Mouse (Mus musculus) thymus, postnatal 0 days (tissue): Measurements from ENCODE around the gene Fam240b. TPM values are rescaled to one million over a fixed set of nuclear protein-coding genes. Genes with fewer than 3 reads are reported as not detected.
A peak's percentile ranks its signal among the peaks of the same experiment; 100 is the strongest.
"Not testable (repeated sequence)": the region's sequence is repeated elsewhere in the genome, so short reads cannot be mapped to it uniquely, and the experiment has no call there.

Experiments
- DNase-seq: peaks from one replicate; pipeline ENCODE4 v3.0.0-alpha.2; 2015; ENCODE audit warnings: low spot score
- polyA plus RNA-seq: library from polyadenylated mRNA; unstranded; fragments of >200 nt; fragmentation: Nextera tagmentation; extraction: Ambion mirVana; gene quantifications from 2 replicates; pipeline ENCODE4 v1.2.1, GENCODE M21; 2015

Fam240b gene
- polyA plus RNA-seq = not detected in 2 replicates

DNA sequence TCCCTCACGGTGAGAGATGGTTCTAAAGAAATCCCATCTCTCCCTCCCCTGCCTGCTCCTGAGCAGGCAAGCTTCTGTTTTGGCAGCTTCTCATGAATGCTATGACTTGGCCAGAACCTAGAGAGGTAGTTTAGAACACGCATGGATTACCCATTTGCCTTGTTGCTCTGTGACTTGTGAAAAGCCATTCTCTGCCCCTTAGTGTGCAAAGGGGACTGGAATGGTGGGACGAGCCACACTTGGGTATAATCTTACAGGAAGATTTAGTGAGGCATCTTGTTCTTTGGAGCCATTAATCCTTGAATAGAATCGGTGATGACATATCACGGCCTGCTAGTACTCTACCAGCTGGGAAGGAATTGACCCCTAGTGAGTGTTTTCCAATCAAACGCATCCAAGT, at the start of gene Fam240b:
Gene Fam240b, minus strand, starts transcription at position 101 of the 400 bp plus-strand sequence.
- DNase-seq = no peak

DNA sequence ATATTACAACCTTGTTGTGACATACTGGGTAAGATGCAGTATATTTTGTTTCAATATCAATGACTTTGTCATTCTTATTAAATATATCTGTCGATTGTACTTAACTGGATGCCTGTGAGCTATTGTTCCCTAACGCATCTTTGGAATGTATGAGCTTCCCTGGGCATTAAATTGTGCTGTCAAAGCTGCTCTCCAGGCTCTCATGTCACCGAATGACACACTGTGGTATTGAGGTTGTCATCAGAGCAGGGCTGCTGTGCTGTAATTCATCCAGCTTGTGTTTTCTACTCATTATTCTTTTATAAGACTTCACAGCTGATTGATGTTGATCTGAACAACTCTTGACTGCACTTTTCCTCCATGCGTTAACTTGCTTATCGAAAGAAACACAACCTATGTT, 32.5 kb upstream of the Fam240b start:
- no peak for DNase-seq

DNA sequence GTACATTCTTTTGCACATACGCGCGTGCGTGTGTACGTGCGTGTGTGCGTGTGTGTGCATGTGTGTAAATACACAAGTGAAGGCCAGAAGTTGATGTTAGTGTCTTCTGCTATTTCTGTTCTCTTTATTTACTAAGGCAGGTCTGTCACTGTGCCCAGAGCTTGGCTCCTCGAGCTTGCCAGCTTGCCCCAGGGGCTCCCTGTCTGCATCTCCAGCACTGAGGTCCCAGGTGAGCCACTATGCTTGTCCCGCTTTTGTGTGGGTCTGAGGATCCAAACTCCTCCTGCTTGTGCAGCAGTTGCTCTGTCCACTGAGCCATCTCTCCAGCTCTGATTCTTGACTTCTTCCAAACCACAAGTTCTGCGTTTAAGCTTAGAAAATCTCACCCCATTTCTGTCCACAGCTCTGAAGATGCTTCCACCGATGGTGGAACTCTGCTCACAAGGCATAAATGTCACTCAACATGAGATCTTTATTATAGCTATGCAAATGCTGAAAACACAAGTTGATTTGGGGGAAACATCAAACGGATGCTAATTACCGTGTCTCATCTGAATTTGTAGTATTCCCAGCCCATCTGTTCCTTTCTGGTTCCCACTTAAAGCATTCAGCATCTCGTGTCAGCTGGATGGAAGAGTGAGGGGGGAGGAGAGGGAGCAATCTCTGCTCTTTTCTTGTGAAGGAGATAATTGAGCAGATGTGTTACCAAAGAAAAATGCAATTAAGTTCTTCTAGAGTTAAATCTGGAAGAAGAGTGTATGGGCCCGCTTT, 29.1 kb upstream of the Fam240b start:
- DNase-seq = no peak

DNA sequence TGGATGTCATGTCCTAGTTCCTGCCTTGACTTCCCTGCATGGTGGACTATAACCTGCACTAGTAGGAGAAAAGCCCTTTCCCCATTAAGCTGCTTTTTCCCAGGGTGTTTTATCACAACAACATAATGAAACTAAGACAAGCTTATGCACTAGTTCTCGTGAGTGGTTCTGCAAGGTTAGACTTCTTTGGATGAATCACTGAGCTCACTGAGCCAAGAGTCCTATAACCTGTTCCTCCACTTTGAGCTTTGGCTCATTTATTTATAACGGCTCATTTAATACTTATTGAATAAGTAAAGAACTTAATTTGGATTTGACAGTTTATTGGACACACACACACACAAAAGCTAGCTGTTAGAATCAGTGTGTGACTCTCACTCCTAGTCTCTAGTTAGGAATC, 16.7 kb upstream of the Fam240b start:
- DNase-seq = no peak

DNA sequence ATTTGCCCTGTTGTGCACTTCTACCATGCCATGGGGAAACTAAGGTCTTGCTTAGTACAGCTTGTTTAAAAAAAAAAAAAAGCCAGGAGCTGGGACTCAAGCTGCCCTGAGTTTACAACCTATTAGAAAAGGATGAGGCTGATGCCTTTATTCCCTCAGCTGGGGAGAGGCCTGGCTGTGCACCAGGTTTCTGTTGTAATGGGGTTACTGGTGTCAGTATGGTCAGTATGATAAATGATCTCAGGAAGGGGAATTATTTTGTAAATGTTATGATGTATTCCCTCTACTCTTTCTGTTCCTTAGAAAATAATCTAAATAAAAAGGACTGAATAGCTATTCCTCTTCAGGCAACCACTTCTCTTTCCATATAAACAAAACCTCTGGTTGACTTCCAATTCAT, 14.0 kb upstream of the Fam240b start:
- DNase-seq = no peak

DNA sequence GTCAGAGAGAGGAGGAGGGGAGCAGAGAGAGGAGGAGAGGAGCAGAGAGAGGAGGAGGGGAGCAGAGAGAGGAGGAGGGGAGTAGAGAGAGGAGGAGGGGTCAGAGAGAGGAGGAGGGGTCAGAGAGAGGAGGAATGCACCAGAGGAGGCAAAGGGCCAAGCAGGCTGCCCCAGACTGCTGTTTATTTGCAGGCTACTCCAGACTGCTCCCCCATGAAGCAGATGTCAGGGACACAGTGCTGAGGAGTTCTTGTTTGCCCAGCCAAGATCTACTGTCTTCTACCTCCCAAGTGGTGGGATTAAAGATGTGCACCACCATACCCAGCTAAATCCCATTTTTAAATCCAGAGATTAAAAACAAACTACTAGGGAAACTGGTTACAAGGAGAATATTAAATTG, 9.8 kb upstream of the Fam240b start:
- no peak for DNase-seq

DNA sequence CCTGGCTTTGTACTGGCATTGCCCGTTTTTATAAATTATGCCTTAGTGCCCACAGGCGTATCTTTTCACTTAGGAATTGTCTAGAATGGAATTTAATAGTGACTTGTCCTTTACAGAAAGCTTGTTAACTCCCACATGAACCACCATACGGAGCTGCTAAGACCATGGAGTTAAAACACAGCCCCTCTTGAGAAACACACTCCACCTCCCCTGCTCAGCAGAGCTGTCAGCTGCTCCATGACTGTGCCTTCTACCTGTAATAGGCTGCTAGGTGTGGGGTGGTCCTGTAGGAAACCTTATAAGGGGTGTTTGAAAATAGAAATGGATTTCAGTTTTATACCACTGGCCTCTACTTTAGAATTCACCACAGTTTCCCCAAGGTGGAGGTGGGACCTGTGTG, 5.2 kb upstream of the Fam240b start:
- DNase-seq = no peak

DNA sequence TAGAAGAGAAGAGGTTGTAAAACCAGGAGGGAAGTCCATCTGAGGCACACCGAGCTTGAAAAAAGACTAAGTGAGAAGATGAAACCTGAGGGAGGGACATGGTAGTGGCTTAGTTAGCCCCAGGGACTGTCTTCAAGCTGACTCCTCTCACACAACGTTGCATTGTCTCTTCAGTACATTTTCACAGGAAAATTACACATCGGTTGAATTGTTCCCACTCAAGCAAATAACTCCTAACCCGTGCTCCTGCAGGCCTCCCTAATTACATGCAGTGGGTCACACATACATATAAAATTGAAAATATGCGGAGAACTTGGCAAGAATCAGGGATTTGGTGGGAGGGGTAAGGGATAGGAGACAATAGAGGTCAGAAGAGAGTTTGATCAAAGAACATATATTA, 4.0 kb downstream of the Fam240b start:
- DNase-seq = no peak

DNA sequence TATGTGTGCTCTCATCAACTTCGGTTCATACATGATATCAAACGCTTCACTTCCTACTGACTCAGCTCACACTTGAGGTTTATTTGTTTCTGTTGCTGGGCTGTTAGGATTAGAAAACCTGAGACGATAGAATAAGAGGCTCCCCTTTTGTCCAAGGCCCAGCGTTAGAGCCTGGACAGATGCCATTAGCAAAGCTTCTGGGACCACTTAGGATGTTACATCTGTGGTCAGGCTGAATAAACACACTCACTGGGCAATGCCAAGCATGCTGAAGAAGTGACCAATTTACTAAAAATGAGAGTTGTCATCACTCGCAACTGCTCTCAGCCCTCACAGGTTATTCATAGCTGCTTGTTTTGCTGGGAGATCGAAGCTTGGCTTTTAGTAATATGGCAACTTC, 7.7 kb downstream of the Fam240b start:
- no peak for DNase-seq

DNA sequence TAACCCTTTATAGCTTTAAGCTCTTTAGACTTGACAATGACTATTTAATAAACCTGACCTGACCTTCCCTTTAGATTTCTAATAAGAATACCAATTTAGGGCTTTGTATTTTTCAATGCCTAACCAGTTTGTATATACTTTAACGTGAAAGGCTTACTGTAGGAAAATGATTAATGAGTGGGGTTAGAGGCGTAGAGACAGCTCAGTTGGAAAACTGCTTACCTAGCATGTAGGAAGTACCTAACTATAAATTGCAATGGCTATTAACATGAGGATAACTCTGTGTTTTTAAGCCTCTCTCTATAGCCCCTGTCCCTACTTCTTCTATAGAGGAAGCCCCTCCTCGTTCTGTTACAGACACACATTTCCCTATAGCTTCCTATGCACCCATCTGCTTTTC, 17.6 kb downstream of the Fam240b start:
- DNase-seq = no peak

DNA sequence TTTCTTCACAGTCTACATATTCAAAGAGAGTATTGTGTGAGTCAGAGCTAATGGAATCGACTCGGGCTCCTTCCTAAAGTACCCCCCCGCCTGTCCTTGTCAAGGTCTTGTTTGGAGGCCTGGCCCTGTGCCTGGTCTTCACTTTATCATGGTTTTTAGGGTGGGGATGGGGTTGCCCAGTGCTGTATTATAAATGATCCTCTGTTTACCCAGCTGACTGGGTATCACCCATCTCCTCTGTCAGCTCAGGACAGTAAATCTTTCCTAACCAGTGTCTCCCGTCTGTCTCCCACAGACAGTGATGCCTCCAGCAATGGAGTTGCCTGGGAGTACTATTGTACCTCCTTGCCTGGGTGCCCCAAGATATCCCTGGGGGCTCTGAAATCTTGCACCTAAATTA, 19.6 kb downstream of the Fam240b start:
- no peak for DNase-seq

DNA sequence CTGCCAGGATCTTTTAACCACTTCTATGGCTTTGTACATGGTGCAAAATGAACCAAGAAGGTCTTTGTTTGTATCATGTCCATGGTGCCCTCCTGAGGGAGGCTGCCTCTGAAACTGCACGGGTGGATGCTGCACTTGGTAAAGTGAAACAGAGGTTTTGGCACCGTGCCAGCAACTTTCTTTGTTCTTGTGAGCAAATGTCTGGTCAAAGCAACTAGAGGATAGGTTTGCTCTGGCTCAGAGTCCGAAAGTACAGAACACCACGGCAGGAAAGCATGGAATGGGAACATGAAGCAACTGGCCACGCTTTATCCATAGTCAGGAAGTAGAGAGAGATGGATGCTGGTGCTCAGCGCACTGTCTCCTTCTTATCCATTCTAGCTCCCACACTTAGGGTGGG, 29.7 kb downstream of the Fam240b start:
- DNase-seq = no peak

DNA sequence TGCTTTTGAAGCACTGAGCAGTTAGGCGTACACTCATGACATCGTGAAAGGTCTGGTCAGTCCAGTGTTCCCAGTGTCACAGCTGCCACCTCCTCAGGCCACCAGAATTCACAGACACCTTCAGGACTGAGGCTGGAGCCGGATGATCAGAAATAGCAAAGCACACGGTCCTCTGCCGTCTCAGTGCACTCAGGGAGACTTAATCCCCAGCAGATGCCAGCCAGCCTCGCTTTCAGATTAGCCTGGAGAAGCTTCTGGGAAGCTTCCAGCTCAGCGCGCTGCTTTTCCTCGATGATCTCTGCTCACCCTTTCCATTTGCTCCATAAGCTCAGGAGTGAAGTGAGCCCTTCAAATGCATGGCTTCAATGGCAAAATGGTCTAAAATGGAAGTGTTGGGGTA, 32.4 kb downstream of the Fam240b start:
- no peak for DNase-seq

DNA sequence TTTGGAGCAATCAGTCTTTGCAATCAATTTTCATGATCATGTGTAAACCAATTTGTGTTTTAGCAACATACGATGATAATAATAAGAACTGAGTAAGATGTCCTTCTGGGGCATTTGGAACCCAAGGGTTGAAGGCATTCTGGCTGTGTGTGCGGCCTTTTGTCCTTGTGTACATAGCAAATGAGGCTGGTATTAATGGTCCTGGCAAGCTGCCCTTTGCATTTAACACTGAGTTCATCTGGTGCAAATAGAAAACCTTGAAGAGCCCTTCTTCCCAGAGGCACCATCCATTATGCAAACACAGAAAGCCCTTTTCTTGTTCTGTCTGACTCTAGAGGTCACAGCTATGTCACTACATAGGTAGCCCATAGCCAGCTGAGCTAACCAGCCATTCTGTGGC, 35.0 kb downstream of the Fam240b start:
- DNase-seq = no peak

DNA sequence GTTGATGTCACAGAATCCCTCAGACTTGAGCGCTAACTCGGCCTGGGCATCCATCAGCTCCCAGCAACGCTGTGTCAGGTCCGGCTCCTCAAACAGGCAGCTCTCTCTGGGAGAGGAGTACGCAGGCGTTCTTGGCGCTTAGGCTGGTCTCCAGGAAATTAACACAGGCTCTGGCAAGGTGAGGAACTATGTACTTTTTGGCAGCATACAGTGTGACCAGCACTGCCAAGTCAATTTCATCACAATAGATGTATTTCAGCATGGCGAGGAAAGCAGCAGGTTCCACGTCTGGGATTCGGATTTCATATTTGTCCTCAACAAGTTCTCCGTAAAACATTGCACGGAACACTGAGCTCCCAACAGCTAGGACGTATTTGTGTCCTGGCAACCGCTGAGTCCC, 39.4 kb downstream of the Fam240b start:
- no peak for DNase-seq

DNA sequence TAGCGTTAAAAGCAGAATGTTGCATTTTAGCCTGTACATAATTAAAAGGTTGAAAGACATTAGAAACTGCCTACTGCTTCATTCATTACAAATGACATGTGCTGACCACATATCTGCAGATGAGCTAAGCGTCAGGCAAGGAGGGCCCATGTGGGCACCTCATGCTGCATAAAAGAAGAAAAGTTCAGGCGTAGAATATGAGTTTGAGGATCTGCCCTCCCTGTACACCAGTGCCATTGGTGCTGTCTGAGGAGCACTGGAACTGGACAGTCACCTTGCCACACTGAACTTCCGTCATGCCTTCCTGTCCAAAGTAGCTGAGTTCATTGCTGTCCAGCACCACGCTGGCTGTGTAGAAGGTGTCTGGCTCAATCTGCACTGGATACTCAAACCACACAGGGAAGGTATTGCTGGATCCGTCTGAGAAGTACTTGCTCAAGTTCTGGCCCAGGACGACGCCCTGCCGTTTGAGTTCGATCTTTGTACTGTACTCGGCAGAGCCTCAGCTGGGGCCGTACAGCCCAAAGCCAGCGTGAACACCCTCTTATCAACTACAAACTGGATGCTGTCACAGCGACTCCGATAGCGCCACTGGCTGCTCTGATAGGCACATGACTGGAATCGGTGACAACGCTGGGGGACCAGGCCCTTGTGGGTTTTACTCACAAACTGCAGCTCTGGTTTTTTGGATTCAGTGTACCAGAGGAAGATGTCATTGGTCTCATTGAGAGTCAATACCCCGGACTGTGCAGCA, 40.2 kb downstream of the Fam240b start:
- not testable (repeated sequence) for DNase-seq

DNA sequence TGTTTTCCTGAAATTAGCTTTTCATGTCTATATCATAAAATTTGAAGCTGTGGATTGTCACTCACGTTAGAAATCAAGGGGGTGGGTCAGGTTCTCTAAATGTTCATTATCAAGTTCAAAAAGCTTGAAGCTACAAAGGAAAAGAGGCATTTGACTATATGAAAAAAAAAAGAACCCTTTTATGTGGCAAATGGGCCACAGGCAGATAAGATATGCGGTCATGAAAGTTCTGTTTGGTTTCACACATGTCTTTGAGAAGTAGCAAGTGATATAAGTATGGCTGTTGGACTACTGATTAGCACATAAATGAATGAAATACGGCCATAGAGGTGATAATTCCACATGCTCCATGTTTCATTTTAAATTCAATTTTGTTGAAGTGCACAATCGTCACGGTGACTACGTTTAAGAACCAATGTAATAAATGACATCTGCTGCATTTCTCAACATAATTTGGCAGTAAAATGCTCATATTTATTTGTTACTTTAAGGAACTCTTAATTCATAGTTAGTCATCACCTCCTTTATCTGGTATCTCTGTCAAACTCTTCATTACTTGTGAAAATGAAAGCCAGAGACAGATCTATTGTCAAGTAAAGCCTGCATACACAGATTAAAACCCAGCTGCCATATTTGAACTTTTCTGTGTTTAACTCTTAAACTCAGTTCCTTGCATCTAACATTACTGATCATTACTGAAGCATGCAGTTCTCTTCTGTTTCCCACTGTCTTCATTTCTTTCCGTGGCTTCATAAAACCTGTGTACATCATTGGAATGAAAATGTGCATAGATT, 47.4 kb downstream of the Fam240b start:
- no peak for DNase-seq

DNA sequence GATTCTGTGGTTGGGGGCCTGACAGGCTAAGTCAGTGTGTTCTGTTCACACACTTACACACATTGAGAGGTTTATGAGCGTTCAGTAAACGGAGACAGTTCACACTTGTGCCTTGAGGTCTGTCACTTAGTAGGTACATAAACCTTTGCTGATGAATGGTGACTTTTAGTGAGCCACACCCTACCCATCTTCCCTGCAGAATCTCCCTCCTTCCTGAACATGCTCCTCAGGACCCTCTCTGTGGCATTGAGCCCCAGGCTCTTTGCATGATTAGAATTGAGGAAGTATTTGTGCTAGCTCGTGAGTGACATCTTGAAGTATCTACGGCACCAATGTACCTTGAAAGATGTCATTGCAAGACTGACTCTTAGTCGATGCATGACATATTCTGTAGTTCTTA, 48.9 kb downstream of the Fam240b start:
- DNase-seq = no peak

DNA sequence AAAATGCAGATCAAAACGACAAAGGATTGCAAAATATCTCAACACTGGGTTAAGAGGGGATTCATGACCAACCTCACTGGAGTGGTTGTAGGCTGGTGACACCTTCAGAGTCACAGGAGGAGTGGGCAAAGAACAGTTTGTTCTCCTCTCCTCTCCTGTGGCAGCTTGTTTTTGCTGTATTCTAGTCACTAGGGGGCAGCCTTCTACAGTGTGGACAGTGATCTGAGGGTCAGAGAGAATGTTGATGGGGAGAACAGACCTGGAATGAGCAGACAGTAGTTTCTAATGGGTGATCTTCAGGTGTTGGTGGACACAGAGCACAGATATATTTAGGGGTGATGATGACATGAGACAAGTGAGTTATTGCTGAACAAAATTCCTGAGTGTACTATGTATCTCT, 49.6 kb downstream of the Fam240b start:
- peak; percentile 37 for DNase-seq

DNA sequence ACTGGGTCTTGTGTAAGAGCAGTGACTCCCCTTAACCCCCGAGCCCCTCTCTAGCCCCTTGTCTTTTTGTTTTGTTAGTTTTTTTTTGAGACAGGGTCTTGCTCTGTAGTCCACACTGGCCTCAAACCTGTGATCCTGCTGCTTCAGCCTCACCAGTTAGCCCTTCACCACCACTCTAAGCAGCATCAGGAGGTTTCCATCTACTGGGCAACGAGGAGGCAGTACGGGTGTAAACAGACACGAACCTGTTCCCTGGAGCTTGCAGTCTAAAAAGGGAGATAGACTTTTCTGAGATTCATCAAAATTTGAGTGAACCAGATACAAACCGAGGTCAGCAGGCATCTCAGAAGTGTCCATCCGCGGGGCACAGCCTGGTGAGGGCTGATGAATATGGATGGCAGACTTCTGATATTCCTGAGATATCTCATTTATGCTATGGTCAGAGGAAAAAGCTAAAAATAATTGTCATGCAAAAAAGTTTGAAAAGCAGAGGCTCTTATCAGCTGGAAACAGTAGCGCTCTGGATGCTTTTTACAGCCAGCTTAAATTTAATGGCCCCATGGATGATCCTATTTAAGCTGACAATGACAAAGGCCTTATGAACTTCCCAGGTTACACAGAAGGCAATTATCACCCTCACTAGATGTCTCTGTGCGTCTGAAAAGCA, 52.2 kb downstream of the Fam240b start:
- DNase-seq = no peak

DNA sequence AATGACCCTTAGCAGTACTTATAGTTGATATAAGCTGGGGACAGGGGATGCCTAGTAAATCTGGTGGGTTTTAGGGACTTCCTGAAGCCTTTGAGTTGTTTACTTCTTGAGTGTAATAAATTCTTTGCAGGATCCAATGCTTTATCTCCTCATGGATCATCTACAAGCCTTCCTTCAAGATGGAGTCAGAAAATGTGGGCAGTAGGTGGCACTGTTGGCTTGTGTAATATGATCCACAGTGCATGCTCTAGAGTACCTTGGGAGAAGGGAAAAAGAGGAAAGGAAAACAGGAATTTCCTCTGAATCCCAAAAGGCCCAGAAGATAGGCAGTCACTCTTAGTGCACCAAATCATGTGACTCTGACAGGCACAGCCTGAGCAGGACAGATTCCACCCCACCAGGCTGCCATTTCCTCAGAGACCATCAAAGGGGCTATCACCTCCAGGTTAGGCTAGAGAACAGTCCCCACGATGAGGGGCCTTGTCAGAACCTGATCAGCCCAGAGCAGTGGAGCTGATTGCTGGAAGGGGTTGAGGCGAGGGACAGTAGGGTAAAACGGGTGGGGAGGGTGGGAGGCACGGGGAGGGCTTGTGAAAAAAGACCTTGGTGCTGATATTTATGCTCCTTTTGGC, 54.2 kb downstream of the Fam240b start:
- no peak for DNase-seq
